ENCODE assay signal across 13 mouse cellular contexts in genomic region chr5:140276779-140277178, GRCm38 (mm10).
"Had no signal": no experiment of that assay in that cellular context is flagged by ENCODE, and none has a peak within 500 bp of the region (broad histone marks: within the 10 kb centered on the region; RNA-seq: fewer than 3 reads in every experiment).

No protein-coding gene starts in this region.

- H3K4me2 ChIP-seq: limb, embryonic 13.5 days; midbrain, embryonic 12.5 days; neural tube, embryonic 15.5 days had no signal

- H3K4me1 ChIP-seq: limb, embryonic 13.5 days; midbrain, embryonic 12.5 days had no signal

- H3K27ac ChIP-seq: kidney, postnatal 0 days; limb, embryonic 13.5 days; liver, embryonic 14.5 days; midbrain, embryonic 12.5 days; neural tube, embryonic 15.5 days had no signal

- H3K4me3 ChIP-seq: limb, embryonic 13.5 days; midbrain, embryonic 12.5 days; myocyte; neural tube, embryonic 15.5 days had no signal

- H3K27me3 ChIP-seq: limb, embryonic 13.5 days; midbrain, embryonic 12.5 days; neural tube, embryonic 15.5 days had no signal

- H3K9ac ChIP-seq: limb, embryonic 13.5 days; liver, embryonic 14.5 days; midbrain, embryonic 12.5 days; neural tube, embryonic 15.5 days had no signal

- DNase-seq: kidney, adult 9 months; kidney, postnatal 36 days; left cerebral cortex, postnatal 4 days; lung, adult 18-20 months; right cerebral cortex, adult 18-20 months; right cerebral cortex, postnatal 25 days; thymus, postnatal 36 days had no signal

- H3K9me3 ChIP-seq: limb, embryonic 13.5 days; midbrain, embryonic 12.5 days; neural tube, embryonic 15.5 days had no signal
